Mouse (Mus musculus) common myeloid progenitor, adult 5-6 weeks (primary cell): ENCODE data around the gene Fndc8. TPM values are rescaled to one million over a fixed set of nuclear protein-coding genes. Genes with fewer than 3 reads are reported as not detected.

Experiments
- total RNA-seq: library from RNA; stranded (forward); fragments of 200-1000, 187-1606 nt; gene quantifications from 2 replicates; pipeline ENCODE4 v1.2.3, GENCODE M21; 2017

Fndc8 gene
- total RNA-seq, 1 experiment from 2014 or later = not detected

Other genes with a start within 250 kb of the Fndc8 start
- gene Cct6b, start 127.8 kb upstream of the Fndc8 start, total RNA-seq = not detected in 2 replicates
- 37.7 and 48.6 TPM in 2 replicates for gene Zfp830, start 127.8 kb upstream of the Fndc8 start, total RNA-seq
- 55.3 and 62.4 TPM in 2 replicates for gene Lig3, start 111.0 kb upstream of the Fndc8 start, total RNA-seq
- 12.5 and 14.4 TPM in 2 replicates for gene Rffl, start 20.9 kb upstream of the Fndc8 start, total RNA-seq
- 15.7 and 16.0 TPM in 2 replicates for gene Rad51d, start 1.5 kb upstream of the Fndc8 start, total RNA-seq
- 18.5 and 23.2 TPM in 2 replicates for gene Nle1, start 16.3 kb downstream of the Fndc8 start, total RNA-seq
- gene Unc45b, start 18.4 kb downstream of the Fndc8 start, total RNA-seq = not detected in 2 replicates
- gene Slfn5, start 59.2 kb downstream of the Fndc8 start, total RNA-seq = 3.2 and 6.4 TPM in 2 replicates
- gene Slfn9, start 99.7 kb downstream of the Fndc8 start, total RNA-seq = 39.6 and 42.1 TPM in 2 replicates
- gene Slfn8, start 128.7 kb downstream of the Fndc8 start, total RNA-seq = 22.1 and 24.2 TPM in 2 replicates
- gene Slfn2, start 173.0 kb downstream of the Fndc8 start, total RNA-seq = 10.6 and 14.9 TPM in 2 replicates
- gene Slfn1, start 224.7 kb downstream of the Fndc8 start, total RNA-seq = not detected in 2 replicates